Mouse (Mus musculus) cerebellum, adult 11-12 months (tissue): Measurements from ENCODE around the gene Olfr266.

Experiments
- DNase-seq: peaks from one replicate; pipeline ENCODE4 v3.0.0; 2022

Olfr266 gene

DNA sequence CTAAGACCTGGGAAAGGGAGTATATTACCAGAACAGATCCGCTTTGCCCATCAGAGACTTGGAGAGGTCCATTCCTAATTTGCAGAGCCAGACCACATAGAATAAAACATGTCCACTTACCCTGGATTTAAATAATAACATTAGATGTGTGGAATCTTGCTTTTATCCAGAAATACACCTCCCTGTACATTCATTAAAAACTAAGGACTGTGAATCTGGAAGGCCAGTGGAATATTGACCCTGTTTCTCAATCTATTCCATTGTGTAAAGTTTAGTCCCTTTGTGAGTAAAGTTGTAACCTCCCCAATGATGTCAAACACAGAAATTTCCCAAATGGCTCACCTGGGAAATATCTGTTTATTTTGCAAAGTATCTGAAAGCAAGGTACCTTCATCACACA, at the start of gene Olfr266:
Gene Olfr266, minus strand, starts transcription at position 101 of the 400 bp plus-strand sequence.
- no peak for DNase-seq

DNA sequence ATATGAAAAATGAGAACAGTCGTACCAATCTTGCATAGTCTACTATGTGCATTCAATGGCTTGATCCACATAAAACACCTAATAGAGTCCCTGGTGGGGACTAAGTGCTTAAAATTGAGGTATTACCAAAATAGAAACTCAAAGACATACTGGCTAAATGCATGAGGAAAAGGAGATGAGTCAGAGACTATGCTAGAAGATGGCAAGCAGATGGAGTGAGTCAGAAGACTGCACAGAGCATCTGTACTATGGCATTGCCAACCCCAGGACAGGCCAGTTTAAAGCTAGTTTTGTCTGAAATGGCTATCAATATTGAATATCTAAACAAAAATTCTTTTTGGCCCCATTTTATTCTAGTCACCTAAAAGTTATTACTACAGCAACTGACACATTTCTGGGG, 49.5 kb upstream of the Olfr266 start:
- no peak for DNase-seq

GRCm38 (mm10) chr3:106872893-106873292, 46.8 kb upstream of the Olfr266 start:
- DNase-seq: no peak

DNA sequence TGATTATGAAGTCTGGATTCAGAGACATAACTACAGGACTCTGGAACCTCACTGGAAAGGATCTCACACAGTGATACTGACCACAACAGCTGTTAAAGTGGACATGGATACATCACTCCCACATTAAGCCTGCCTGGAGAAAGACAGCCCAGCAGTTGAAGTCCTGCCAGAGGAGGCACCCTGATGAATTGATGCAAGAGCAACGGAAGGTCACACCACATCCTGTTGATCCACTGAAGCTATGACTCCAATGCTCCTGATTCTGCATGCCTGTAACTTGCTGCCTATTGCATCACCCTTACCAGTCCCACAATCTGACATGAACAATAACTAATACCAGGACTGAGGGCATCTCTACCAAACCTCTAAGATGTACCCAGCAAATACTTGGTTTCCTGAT, 6.0 kb upstream of the Olfr266 start:
- DNase-seq: no peak

GRCm38 (mm10) chr3:106817676-106818075, 8.4 kb downstream of the Olfr266 start:
- no peak for DNase-seq

DNA sequence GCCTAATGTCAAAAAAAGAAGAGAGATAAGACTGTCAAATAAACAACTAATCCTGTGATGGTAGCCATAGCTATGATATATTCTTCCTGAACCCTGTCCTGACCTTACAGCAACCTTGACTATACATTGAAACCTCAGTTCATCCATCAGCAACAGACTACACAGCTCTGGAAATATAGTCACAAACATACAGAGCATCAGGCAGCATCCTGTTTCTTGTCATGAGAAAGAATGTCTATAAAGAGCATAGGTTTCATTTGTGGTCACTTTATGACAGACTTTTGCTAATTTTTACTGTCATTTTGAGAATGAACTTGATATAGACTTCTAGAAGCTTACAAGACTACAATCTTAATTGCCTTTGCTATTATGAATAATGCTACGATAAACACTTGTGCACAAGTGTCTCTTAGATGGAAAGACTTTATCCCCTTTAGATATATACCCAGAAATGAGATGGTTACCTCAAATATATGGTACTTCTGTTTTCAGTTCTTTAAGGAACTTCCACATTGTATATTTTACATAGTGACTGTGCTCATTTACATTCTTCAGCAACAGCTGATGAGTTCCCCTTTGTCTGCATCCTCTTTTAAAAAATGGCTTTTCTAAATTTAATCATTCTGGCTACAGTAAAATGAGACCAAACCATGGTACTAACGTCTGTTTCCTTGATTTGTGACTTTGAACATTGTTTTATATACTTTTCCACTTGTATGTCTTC, 17.0 kb downstream of the Olfr266 start:
- no peak for DNase-seq

- DNase-seq: no peak
These were observed 28.0 kb downstream of the Olfr266 start for GRCm38 (mm10) chr3:106798079-106798478.

DNA sequence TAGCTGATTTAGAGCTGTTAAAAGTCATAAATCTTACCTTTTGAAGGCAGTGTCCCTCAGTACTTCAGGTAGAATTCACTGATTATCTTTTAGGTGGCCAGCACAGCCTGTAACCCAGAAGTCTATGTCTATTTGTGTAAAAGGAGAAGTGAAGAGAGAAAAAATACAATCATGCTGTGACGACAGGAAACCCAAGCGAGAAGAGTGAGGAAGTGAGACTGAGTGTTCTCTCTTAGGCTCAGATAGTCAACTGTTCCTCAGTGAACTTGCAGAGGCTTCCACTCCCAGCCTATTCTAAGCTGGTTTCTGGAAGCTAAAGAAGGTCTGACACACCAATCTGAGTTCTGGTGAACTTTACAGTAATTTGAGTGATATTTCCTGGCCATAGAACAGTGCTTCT, 36.2 kb downstream of the Olfr266 start, which contains the start of gene Cd53:
Gene Cd53, minus strand, starts transcription at position 220 of the 400 bp plus-strand sequence.
- DNase-seq: no peak

GRCm38 (mm10) chr3:106788440-106788887, 37.6 kb downstream of the Olfr266 start:
- DNase-seq: no peak

DNA sequence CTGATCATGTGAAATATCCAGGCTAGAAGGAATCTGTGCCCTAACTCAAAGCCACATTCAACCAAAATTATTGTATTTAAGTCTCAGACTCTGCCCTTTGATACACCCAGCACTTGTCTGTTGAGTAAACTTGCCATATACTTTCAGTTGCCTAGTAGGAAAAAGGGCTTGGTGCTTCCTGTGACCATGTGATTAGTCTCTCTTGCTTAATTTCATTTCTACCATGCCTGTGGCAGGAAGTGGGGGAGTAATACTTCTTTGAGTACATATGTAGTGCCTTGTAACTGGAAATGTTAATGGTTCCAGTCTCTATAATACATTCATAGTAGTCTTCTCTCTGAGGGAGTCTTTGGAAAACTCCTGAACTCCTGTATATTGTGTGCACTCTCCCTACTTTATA, 38.1 kb downstream of the Olfr266 start:
- no peak for DNase-seq

GRCm38 (mm10) chr3:106785130-106785529, 41.0 kb downstream of the Olfr266 start:
- DNase-seq: no peak

- no peak for DNase-seq
These were observed 54.3 kb downstream of the Olfr266 start for GRCm38 (mm10) chr3:106771834-106772233.
